Mouse (Mus musculus): ENCODE results near the gene Man1c1. TPM values are rescaled to one million over a fixed set of nuclear protein-coding genes. Genes with fewer than 3 reads are reported as not detected.
A peak's percentile ranks its signal among the peaks of the same experiment; 100 is the strongest.

Gene Man1c1
- polyA plus RNA-seq, 1 experiment from 2014 or later: 4.1 TPM

DNA sequence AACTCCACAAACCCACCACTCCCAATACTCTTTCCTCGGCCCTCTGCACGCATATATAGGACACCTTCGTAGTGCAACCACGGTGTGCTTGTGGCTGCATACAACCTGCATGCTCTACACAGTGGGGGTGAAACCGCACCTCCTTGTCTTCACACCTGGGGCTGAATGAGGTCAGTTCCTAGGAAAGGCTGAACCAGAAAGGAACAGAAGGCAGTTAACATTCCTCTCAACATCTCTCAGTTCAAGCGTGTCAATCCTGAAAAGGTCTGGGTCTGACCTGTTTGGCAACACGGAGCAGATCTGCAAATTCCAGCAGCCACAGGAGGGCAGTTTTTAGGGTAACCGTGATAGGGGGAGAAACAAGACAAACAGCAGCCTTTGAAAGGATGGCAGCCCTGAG is 21.7 kb downstream of the Man1c1 start:
- 75% methylated on average over 8 of the region's 8 CpGs for WGBS
- Histone ChIP-seq H3K27ac (peak overlapping the region; percentile 67), H3K9me3 (peaks cover 16% of the 10 kb centered on the region), H3K4me3 (no peak overlapping the region), H3K4me1 (replicated peaks) (peaks cover 41% of the 10 kb centered on the region), H3K27me3 (ENCODE audit: insufficient read depth, poor library complexity, severe bottlenecking) (peaks cover 19% of the 10 kb centered on the region), H3K36me3 (peaks cover 7% of the 10 kb centered on the region; the same call in 1 of the 2 replicates)
- no peak for DNase-seq (ENCODE audit: low spot score)

DNA sequence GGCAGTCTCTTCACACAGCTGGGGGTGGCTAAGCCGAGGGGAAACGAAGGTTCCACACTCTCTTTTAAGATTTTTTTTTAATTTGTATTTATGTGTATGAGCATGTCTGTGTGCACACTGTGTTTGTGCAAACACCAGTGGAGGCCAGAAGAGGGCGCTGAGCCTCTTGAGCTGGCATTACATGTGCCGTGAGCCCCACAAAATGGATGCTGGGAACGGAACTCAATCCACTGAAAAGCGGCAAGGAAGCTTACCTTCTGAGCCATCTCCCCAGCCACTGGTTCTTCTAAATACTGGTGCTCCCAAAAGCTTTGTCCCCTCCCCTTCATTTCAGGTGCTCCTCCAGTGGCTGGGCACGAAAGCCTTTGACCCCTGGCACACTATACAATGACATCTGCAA is 22.3 kb downstream of the Man1c1 start:
- no peak for DNase-seq (ENCODE audit: low spot score)
- Histone ChIP-seq H3K4me3 (no peak overlapping the region), H3K27me3 (ENCODE audit: insufficient read depth, poor library complexity, severe bottlenecking) (peaks cover 25% of the 10 kb centered on the region), H3K27ac (no peak overlapping the region), H3K36me3 (peaks cover 7% of the 10 kb centered on the region; the same call in 1 of the 2 replicates), H3K9me3 (peaks cover 16% of the 10 kb centered on the region), H3K4me1 (replicated peaks) (peaks cover 47% of the 10 kb centered on the region)
- WGBS: 91% methylated on average over 7 of the region's 7 CpGs

DNA sequence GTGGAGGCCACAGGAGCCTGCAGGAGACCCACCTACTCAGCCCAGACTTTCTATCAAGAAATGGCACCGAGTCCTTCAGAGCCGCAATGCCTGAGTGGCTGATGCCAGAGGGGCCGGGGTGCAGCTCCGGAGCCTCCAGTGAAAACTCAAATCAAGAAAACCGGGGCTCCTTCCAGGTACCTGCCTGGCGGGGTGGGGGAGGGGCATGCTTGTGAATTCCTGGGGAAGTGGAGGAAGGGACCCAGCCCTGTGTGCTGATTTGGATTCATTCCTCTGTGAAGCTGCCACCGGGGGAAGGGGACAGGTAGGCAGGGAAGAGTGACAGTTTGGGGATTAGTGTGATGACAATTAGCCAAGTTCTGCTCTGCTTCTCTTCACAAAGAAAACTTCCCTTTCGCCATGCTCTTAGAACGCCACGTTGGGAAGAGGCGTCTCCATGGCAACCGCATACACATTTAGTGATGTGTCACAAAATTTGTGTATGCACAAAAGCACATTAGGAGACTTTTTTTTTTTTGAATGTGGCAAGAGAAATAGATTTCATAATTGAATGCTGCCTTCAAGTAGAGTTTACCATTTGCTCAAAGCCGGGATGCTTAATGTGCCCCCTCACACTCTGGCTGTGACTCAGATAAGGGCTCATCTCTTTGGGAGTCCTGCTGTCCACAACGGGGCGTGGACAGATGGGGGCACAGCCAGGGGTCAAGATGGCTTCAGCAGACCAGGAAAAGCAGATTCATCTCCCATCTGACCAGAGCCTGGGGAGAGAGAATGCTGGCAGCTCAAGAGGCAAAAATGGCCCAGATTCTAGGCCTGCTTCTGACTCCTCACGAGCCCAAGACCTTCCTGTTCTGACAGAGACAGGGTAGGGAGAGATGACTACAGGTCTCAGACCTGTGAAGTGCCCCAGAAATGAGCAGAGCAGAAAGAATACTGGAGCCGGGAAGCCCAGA is 26.3 kb downstream of the Man1c1 start:
- DNase-seq (ENCODE audit: low spot score): peak; percentile 41
- H3K9me3 ChIP-seq: no peaks in the 10 kb centered on the region

DNA sequence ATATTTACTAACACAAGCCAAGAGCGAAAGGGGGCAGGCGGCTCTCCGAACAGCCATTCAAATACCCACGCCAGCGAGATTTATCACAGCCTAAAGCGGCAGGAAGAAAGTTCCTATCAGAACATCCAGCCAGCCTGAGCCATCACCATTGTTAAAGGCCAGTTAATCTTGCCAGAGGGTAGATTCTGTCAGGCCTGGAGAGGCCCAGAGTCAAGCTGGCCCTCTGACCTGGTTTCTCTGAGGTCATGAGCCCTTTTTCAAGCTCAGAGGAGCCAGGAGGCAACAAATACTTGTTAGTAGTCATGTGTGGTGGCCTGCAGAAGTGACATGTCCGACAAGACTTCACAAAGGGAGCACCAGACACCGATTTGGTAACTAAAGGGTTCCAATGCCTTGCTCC is 28.3 kb downstream of the Man1c1 start:
- Histone ChIP-seq H3K4me3 (no peak overlapping the region), H3K9me3 (no peaks in the 10 kb centered on the region), H3K36me3 (no peaks in the 10 kb centered on the region), H3K4me1 (replicated peaks) (peaks cover 78% of the 10 kb centered on the region), H3K27me3 (ENCODE audit: insufficient read depth, poor library complexity, severe bottlenecking) (peaks cover 42% of the 10 kb centered on the region), H3K27ac (peak overlapping the region; percentile 30)
- peak; percentile 41 for DNase-seq (ENCODE audit: low spot score)
- 35% methylated on average over 8 of the region's 8 CpGs for WGBS

More for the DNA sequence above, 26.3 kb downstream of the Man1c1 start:
- Histone ChIP-seq H3K4me3 (no peak overlapping the region), H3K36me3 (no peaks in the 10 kb centered on the region), H3K27me3 (ENCODE audit: insufficient read depth, poor library complexity, severe bottlenecking) (peaks cover 40% of the 10 kb centered on the region), H3K27ac (peak overlapping the region; percentile 63), H3K4me1 (replicated peaks) (peaks cover 66% of the 10 kb centered on the region)
- 31% methylated on average over 17 of the region's 17 CpGs for WGBS

DNA sequence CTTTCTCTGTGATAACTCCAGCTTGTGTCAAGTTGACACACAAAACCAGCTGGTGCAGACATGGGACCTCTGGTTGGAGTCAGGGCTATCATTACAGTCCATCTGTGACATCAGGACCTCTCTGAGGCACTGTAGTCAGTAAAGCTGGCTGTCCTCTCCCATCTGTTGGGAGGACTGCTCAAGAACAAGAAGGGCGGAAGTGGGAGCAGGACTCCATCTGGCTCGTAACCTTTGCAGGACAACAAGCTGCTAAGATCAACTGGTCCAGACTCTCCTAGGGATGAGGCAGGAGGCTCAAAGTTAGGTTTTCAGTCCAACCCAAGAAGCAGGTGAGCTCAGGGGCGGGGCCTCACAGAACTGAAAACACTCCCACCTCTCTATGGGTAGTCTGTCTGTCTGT is 29.1 kb downstream of the Man1c1 start:
- H3K4me1 ChIP-seq (replicated peaks): peaks cover 86% of the 10 kb centered on the region
- WGBS: 87% methylated on average over 3 of the region's 3 CpGs
- peak overlapping the region; percentile 30; the same call in 1 of the 2 replicates for H3K27ac ChIP-seq
- H3K36me3 ChIP-seq: no peaks in the 10 kb centered on the region
- no peaks in the 10 kb centered on the region for H3K9me3 ChIP-seq
- peaks cover 48% of the 10 kb centered on the region for H3K27me3 ChIP-seq (ENCODE audit: insufficient read depth, poor library complexity, severe bottlenecking)
- H3K4me3 ChIP-seq: no peak overlapping the region
- DNase-seq (ENCODE audit: low spot score): no peak

DNA sequence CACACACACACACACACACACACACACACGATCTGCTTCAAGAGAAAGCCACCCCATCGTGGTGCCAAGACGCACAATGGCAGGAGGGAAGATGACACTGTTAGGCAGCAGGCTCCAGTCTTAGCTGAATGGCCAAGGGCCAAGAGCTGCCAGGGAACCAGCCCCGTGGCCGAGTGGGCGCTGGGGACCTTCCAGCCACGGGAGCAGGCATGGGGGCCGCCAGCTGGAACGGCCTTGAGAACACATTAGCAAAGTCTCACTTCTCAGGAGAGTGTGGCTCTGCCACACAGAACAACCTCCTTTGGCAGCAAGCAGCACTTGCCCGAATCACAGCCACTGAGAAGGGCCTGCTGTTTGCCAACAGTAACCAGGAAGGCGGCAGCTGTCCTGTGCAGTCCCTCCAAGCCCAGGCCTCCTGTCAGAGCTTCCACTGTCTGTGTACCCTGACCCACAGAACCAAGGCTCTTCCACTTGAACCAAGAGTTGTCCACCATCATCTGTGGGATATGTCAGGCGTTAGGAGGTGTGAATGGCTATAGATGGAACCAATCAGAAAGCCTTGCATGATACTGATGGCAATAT is 30.1 kb downstream of the Man1c1 start:
- Histone ChIP-seq H3K4me1 (replicated peaks) (peaks cover 93% of the 10 kb centered on the region), H3K4me3 (no peak overlapping the region), H3K27ac (peak overlapping the region; percentile 51; the same call in 1 of the 2 replicates), H3K9me3 (no peaks in the 10 kb centered on the region), H3K27me3 (ENCODE audit: insufficient read depth, poor library complexity, severe bottlenecking) (peaks cover 47% of the 10 kb centered on the region), H3K36me3 (no peaks in the 10 kb centered on the region)
- WGBS: 90% methylated on average over 12 of the region's 12 CpGs
- no peak for DNase-seq (ENCODE audit: low spot score)

DNA sequence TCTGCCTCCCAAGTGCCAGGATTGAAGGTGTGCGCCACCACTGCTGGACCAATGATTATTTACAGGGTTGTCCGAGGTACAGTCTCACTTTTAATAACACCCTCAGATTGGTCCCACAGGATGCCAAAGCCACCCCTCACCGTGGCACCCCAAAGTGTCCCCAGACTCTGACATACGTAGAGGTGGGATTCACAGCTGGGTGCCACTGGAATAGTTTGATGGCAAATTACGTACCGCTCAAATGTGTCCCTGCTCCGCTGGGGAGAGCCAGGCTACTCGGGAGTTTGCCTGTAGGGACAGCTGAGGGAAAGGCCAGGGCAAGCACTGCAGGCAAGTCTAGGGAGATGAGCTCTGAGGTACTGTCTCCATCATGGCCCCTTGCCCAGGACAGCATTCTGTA is 30.9 kb downstream of the Man1c1 start:
- Histone ChIP-seq H3K27me3 (ENCODE audit: insufficient read depth, poor library complexity, severe bottlenecking) (peaks cover 49% of the 10 kb centered on the region), H3K36me3 (no peaks in the 10 kb centered on the region), H3K27ac (no peak overlapping the region), H3K4me1 (replicated peaks) (peaks cover 93% of the 10 kb centered on the region), H3K9me3 (no peaks in the 10 kb centered on the region), H3K4me3 (no peak overlapping the region)
- DNase-seq (ENCODE audit: low spot score): no peak
- WGBS: 91% methylated on average over 8 of the region's 8 CpGs

DNA sequence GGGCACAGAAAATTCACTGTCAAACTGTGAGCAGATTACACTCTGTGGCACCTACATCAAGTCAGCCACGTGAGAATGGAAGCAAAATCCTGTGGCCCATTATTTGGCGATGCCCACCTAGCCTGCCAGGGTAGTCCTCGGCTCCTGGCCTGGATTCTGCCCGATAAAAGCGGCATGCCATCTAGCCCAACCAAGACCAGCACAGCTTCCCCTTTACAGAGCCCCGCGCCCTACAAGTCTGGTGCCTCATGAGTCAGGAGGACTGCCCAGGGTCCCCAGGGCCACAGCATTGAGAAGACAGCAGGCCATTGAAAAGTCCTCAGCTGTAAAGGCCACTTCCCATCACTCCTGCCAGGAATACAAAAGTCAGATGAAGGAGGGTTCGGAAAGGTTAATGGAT is 31.8 kb downstream of the Man1c1 start:
- H3K27me3 ChIP-seq (ENCODE audit: insufficient read depth, poor library complexity, severe bottlenecking): peaks cover 47% of the 10 kb centered on the region
- DNase-seq (ENCODE audit: low spot score): no peak
- no peak overlapping the region for H3K27ac ChIP-seq
- 69% methylated on average over 8 of the region's 8 CpGs for WGBS
- no peak overlapping the region for H3K4me3 ChIP-seq
- peaks cover 86% of the 10 kb centered on the region for H3K4me1 ChIP-seq (replicated peaks)
- no peaks in the 10 kb centered on the region for H3K9me3 ChIP-seq
- H3K36me3 ChIP-seq: no peaks in the 10 kb centered on the region

DNA sequence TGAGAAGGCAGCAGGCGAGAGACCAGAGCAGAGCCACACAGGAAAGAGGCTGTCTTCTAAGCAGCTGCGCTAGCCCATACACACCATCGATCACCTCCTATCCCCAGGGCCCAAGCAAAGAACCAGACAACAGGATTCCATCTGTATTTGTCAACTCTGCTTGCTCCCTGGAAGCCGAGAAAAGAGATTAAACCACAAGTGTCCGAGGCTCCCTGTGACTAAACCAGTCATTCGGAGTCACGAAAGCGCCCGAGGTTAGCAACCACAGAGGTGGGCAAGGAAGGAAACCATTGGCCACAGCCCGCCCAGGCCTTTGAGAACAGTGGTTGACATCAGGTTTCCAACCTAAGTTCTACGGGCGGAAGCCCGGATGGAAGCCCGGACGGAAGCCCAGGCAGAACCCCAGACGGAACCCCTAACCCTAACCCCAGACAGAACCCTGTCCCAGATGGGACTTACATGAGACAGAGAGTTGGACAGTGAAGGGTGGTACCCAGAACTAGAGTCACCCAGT is 32.4 kb downstream of the Man1c1 start:
- Histone ChIP-seq H3K4me1 (replicated peaks) (peaks cover 80% of the 10 kb centered on the region), H3K27ac (0 out of 2 replicates have a peak overlapping the region, but pooled peaks have one; percentile 20)
- WGBS: 91% methylated on average over 16 of the region's 16 CpGs

DNA sequence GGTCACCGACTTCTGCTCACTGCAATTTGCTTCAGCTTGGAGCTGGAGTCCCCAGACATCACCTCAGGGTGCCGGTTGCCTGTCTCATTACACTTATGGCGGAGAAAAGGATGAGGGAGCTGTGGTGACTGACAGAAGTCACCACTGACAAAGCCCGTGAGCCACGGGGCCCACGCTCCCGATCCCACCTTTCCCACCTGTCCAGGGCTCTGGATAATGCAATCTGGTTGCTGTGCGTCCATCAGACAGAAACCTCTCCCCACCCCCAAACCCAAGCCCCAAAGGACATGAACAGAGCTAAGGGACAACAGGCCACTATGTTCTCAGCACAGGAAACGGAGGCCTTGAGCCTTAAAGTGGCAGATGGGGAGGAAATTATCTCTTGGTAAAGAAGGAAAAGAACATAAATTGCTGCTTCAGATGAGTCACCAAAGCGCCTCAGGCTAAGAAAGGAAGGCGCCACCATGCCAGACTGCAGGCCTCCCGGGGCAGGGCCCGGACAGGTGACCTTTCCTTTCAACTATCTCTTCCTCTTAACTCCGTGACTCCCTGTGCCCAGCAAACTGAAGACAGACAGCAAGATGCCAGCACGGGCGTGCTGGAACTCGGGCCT is 34.2 kb downstream of the Man1c1 start:
- Histone ChIP-seq H3K27me3 (ENCODE audit: insufficient read depth, poor library complexity, severe bottlenecking) (peaks cover 44% of the 10 kb centered on the region), H3K4me1 (replicated peaks) (peaks cover 63% of the 10 kb centered on the region), H3K4me3 (no peak overlapping the region), H3K36me3 (no peaks in the 10 kb centered on the region), H3K9me3 (no peaks in the 10 kb centered on the region), H3K27ac (peak overlapping the region; percentile 56)
- DNase-seq (ENCODE audit: low spot score): no peak
- 73% methylated on average over 17 of the region's 17 CpGs for WGBS

More for the DNA sequence above, 32.4 kb downstream of the Man1c1 start:
- H3K4me3 ChIP-seq: no peak overlapping the region
- H3K36me3 ChIP-seq: no peaks in the 10 kb centered on the region
- H3K27me3 ChIP-seq (ENCODE audit: insufficient read depth, poor library complexity, severe bottlenecking): peaks cover 41% of the 10 kb centered on the region
- DNase-seq (ENCODE audit: low spot score): no peak
- H3K9me3 ChIP-seq: no peaks in the 10 kb centered on the region

DNA sequence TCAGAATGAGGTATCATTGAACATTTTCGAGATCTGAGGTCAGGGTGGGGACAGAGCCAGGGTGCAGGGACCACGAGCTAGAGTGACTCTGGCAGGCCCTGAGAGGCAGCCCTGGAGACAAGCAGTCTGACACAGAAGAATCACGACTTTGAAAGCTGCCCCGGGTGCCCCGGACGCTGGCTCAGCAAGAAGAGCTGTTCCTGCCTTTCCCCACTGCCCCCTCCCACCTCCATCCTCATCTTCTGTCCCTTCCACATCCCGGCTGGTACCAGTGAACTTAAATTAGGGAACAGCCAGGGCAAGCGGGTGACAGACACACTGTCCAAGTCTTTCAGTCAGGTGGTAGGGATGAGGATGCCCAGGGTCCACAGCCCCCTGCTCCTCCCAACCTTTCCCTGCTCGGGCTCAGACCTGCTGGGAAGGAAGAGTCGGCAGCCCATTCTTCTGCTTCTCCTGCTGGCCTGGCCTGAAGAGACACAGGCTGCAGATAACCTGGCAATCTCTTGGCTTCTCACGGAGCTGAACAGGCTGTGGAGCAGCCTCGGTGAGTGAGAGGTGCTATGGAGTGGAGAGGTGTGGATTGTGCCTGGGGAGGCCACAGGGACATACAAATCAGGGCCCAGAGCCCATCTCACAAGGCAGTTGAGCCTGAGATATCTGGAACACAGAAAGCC is 35.6 kb downstream of the Man1c1 start:
- Histone ChIP-seq H3K4me1 (replicated peaks) (peaks cover 61% of the 10 kb centered on the region), H3K4me3 (no peak overlapping the region), H3K9me3 (no peaks in the 10 kb centered on the region), H3K27ac (peak overlapping the region; percentile 18; the same call in 1 of the 2 replicates), H3K27me3 (ENCODE audit: insufficient read depth, poor library complexity, severe bottlenecking) (peaks cover 34% of the 10 kb centered on the region), H3K36me3 (no peaks in the 10 kb centered on the region)
- DNase-seq (ENCODE audit: low spot score): no peak
- 65% methylated on average over 12 of the region's 12 CpGs for WGBS

DNA sequence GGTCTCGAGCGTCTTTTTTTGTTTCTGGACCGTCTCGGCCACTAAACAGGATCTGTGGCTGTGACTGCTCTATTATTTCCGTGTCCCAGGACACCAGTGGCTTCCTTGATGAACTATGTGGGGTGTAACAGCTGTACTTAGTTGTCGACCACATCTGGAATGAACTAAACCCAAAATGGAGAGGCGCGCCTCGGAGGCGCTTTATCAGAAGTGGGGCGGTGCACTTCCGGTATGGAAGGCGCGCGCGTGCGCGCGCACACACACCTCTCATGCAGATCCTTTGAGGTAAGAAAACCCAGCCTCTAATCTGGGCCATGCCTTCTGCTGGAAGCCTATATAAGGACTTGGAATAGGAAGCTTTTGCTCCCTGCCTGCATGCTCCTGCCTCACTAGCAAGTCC is 37.7 kb downstream of the Man1c1 start:
- no peak overlapping the region for H3K27ac ChIP-seq
- peaks cover 55% of the 10 kb centered on the region for H3K4me1 ChIP-seq (replicated peaks)
- 94% methylated on average over 19 of the region's 19 CpGs for WGBS
- no peak for DNase-seq (ENCODE audit: low spot score)
- peaks cover 45% of the 10 kb centered on the region for H3K27me3 ChIP-seq (ENCODE audit: insufficient read depth, poor library complexity, severe bottlenecking)
- H3K9me3 ChIP-seq: no peaks in the 10 kb centered on the region
- no peak overlapping the region for H3K4me3 ChIP-seq
- no peaks in the 10 kb centered on the region for H3K36me3 ChIP-seq

Measured in hindbrain, embryonic 10.5 days (tissue).